Mouse (Mus musculus): ENCODE measurements around the gene Rbm43. TPM values are rescaled to one million over a fixed set of nuclear protein-coding genes. Genes with fewer than 3 reads are reported as not detected.

The Rbm43 gene
- 10 to 100 TPM; 13.9 to 16.7 TPM for total RNA-seq (2021)
- long read RNA-seq, experiment 1, transcript Rbm43-201 (5 exons, 2,057 nt), result major isoform, 17 of 30 reads
- long read RNA-seq, experiment 1, partial matches to known transcripts, result 0 of 30 reads
- long read RNA-seq, experiment 1, other reads (novel, unspliced or antisense), result 13 of 30 reads
- long read RNA-seq, experiment 2, transcript Rbm43-201 (5 exons, 2,057 nt), result major isoform, 11 of 19 reads
- long read RNA-seq, experiment 2, partial matches to known transcripts, result 0 of 19 reads
- long read RNA-seq, experiment 2, other reads (novel, unspliced or antisense), result 7 of 19 reads

DNA sequence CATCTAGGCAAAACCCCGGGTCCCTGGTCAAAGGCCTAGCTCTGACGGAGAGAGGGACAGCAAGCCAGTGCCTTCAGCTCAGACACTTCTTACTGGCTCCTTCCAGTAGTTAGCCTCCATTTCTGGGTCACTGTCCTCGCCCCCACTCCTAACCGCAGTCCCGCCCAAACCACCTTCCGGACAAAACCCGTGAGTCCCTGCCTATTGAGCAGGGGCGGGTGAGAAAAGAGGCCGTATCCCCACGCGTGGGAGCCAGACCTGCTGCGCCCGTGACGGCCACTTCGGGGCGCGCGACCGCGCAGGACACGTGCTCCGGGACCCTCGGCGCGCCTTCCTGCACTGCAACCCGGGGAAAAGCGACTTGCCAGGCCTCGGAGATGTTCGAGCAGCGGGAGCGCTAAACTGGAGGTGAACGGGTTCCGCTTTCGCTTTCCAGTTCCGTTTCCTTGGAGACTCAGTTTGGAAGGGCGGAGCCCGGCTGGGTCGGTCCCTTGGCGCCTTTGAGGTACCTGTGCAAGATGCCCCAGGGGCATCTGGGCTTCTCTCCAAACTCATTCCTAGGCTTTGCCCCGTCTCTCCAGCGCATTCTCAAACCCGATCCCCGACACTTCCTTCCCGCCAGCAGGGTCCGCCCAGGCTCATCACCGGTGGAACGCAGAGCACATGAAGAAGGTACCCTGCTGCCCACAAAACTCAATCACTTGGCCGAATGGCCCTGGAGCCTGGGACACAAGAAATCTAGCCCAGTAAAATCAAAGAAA, at the start of gene Rbm43:
TSS of gene Rbm43 (minus strand) at position 590 of the 761 bp plus-strand sequence.
- DNase-seq (ENCODE audit: low spot score in 2 of 2), result peak; percentile 65 to 69
- intact Hi-C loops (cut with DNase I), result loop anchor here (2.0 kb wide), 1 partner anchor 138 kb away; the partner anchor contains the start of gene Rif1

DNA sequence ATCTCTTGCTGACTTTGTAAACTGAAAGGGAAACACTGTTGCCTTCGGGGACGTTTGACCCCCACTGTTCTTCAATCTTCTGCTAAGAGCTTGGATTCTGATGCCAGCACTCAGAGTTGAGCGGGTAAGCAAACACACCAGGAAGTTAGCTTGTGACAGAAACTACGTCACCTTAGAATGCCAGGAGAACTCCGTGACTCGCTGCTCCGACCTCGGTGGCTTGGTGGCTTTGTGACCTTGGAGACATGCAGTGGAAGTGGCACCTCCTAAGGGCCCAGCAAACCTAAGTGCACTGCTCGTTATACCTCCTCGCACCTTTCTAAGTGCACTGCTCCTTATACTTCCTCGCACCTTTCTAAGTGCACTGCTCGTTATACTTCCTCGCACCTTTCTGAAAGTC, 47.3 kb upstream of the Rbm43 start:
- no peak for DNase-seq (ENCODE audit: low spot score in 2 of 2)
- intact Hi-C loops (cut with DNase I), result no loop called here

GRCm38 (mm10) chr2:51981630-51982029, 46.7 kb upstream of the Rbm43 start:
- DNase-seq (ENCODE audit: low spot score in 2 of 2), result no peak
- intact Hi-C loops (cut with DNase I), result no loop called here

DNA sequence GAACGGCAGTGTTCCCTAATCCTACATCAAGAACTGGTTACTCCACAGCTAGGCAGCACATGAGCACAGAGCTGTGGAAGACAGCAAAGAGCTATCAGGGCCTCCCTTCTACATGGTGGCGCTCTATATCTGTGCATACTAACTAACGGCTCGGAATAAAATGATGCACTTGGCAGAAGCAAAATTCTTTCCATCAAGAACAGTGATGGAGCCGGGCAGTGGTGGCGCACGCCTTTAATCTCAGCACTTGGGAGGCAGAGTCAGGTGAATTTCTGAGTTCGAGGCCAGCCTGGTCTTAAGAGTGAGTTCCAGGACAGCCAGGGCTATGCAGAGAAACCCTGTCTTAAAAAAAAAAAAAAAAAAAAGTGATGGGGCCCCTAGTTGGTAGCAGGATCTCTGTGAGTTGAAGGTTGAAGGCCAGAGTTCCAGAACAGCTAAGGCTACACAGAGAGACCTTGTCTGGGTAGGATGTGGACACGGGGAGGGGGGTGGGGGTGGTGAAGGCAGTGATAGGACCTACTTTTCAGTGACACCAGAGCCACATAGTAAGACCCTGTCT, 38.5 kb upstream of the Rbm43 start, which contains the start of gene Nmi:
TSS of gene Nmi (minus strand) at position 85 of the 559 bp plus-strand sequence.
- intact Hi-C loops (cut with DNase I), result loop anchor here (5.0 kb wide), 1 partner anchor 99 kb away; the partner anchor contains the start of gene Rif1
- no peak for DNase-seq (ENCODE audit: low spot score in 2 of 2)

DNA sequence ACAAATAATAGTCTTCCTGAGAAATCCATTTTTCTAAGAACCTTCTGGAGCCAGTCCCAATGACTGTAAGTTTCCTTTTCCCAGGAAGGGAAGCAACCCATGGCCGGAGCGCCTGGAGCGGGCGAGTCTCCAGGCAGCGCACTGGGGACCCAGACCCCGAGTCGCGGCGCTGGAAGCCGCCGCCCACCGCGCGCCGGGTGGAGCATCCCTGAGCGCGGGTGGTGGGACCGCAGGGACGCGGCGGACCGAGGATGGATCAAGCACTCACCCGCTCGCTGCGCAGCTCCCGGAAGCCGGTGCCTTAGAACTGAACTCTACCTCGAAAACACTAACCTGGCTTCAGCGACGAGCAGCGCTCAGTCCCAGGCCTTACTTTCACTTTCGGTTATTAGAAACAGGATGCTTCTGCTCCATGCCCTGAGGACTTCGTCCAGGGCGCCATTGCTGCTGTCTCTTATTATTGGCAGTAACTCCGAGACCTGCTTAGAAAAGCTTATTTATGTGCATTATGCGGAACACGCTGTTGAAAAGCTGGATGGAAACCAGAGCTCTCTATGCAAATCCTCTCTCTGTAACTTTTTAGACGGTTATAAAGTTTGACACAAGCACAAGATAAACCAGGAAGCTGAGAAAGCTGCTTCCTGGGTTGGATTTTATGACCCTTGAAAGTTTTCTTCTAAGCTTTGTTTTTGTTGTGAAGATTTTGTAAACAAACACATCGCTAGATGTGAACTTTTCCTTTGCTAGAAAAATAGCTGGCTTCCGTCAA, 37.9 kb upstream of the Rbm43 start:
- intact Hi-C loops (cut with DNase I), result loop anchor here (5.0 kb wide), 1 partner anchor 99 kb away; the partner anchor contains the start of gene Rif1

GRCm38 (mm10) chr2:51972142-51972541, 37.2 kb upstream of the Rbm43 start:
- intact Hi-C loops (cut with DNase I), result loop anchor here (5.0 kb wide), 1 partner anchor 100 kb away; the partner anchor contains the start of gene Rif1
- DNase-seq (ENCODE audit: low spot score in 2 of 2), result no peak

More for the DNA sequence above, 37.9 kb upstream of the Rbm43 start:
- peak in 1 of 2 experiments; percentile 3 for DNase-seq (ENCODE audit: low spot score in 2 of 2)

DNA sequence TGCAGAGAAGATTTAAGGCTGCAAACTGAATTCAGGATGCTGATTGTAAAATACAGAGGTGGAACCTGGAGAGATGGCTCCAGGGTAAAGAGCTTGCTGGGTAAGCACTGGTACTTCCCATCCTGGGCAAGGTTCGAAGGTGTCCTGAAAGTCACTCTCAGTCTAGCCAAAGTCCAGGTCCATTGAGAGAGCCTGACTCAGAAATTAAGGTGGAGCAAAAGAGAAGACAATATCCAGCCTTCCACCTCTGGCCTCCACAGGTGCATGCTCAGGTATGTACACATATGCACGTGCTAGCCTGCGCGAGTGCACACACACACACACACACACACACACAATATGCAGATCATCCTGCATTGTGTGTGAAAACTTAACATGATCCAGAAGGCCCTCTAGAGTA, 35.9 kb upstream of the Rbm43 start:
- intact Hi-C loops (cut with DNase I), result loop anchor here (5.0 kb wide), 1 partner anchor 101 kb away; the partner anchor contains the start of gene Rif1
- DNase-seq (ENCODE audit: low spot score in 2 of 2), result no peak

DNA sequence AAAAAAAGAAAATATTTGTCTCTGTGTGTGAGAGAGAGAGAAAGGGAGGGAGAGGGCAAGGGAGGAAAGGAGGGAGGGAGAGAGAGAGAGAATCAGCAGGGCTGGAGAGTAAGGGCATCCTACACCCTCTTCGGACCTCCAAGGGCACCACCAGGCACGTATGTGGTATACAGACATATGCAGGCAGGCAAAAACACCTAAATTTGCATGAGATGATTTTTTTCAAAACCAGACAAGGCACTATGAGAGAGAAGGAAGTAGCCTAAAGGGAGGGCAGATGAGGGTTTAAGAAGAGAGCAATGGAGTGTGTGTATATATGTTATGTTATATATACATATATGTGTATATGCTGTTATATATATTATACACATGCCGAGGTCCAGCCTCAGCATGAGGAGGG, 32.3 kb upstream of the Rbm43 start:
- DNase-seq (ENCODE audit: low spot score in 2 of 2), result no peak
- intact Hi-C loops (cut with DNase I), result no loop called here

GRCm38 (mm10) chr2:51953648-51954204, 18.8 kb upstream of the Rbm43 start:
- intact Hi-C loops (cut with DNase I), result no loop called here
- no peak for DNase-seq (ENCODE audit: low spot score in 2 of 2)

- intact Hi-C loops (cut with DNase I), result no loop called here
- no peak for DNase-seq (ENCODE audit: low spot score in 2 of 2)
Observed at GRCm38 (mm10) chr2:51950876-51951275, 15.9 kb upstream of the Rbm43 start.

- intact Hi-C loops (cut with DNase I), result no loop called here
- peak in 1 of 2 experiments; percentile 31 for DNase-seq (ENCODE audit: low spot score in 2 of 2)
Observed at GRCm38 (mm10) chr2:51948105-51948830, 13.3 kb upstream of the Rbm43 start.

- intact Hi-C loops (cut with DNase I), result no loop called here
- no peak for DNase-seq (ENCODE audit: low spot score in 2 of 2)
Observed at GRCm38 (mm10) chr2:51945812-51946211, 10.8 kb upstream of the Rbm43 start.

DNA sequence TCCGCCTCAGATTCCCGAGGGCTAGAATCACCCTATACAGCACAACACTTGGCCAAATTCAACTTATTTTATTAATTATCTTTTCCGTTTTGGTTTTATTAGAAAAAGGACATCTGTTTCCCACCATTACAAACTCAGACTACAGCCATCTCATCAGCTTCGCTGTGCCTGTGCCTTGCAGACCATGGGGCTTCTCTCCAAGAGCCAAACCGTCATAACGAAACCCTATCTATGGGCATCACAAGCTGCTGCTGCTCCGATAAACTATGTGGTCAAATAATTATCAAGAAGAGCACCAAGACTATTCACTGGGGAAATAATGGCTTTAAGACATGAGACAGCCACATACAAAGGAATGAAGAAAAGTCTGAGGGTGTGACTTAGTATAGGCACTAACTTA, 6.9 kb upstream of the Rbm43 start:
- no peak for DNase-seq (ENCODE audit: low spot score in 2 of 2)
- intact Hi-C loops (cut with DNase I), result no loop called here

- DNase-seq (ENCODE audit: low spot score in 2 of 2), result no peak
- intact Hi-C loops (cut with DNase I), result no loop called here
Observed at GRCm38 (mm10) chr2:51938750-51939149, 3.8 kb upstream of the Rbm43 start.

DNA sequence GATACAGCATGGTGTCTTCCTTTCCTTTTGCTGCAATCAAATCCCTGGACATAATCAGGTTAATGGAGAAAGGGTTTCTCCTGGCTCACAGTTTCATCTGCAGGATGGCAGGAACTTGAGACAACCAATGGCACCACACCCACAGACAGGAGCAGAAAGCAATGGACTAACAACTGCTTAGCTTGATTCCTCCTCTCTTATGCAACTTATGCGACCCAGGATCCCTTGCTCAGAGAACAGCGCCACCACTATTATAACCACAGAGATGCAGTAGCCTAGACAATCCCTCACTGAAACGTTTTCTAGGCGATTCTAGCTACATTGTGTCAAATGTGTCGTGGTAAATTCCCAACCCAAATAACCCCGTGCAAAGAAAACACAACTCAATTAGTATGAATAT, 2.0 kb upstream of the Rbm43 start:
- intact Hi-C loops (cut with DNase I), result no loop called here
- no peak for DNase-seq (ENCODE audit: low spot score in 2 of 2)

- no peak for DNase-seq (ENCODE audit: low spot score in 2 of 2)
- intact Hi-C loops (cut with DNase I), result no loop called here
Observed at GRCm38 (mm10) chr2:51936585-51936984, 1.6 kb upstream of the Rbm43 start.

- intact Hi-C loops (cut with DNase I), result loop anchor here (2.0 kb wide), 1 partner anchor 137 kb away; the partner anchor contains the start of gene Rif1
- no peak for DNase-seq (ENCODE audit: low spot score in 2 of 2)
Observed at GRCm38 (mm10) chr2:51935921-51936320, 958 bp upstream of the Rbm43 start.
